9 mouse cellular contexts compared by ENCODE assay signal in the genomic region with DNA sequence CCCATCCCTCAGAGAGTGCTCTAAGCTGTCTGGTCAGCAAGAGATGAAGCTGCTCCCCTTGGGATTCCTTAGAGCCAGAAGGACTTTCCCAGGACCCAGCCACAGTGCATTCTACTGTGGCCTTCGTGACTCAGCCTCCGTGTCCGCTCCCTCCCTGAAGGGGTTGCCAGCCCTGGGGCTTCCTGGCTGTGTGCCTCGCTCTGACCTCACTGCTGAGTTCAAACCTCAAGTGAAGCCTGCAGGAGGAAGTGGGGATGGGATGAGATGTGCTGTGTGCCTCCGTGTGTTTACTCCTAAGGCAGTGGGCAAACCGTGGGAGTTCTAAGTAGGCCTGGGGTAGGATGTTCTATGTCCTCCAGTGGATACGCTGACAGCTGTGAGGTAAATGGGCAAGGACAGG. TPM values are rescaled to one million over a fixed set of nuclear protein-coding genes. Genes with fewer than 3 reads are reported as not detected.
DNase-seq lines count a peak whose midpoint lies in the region; ATAC-seq and TF ChIP-seq lines count a peak whose summit lies in the region.
"Had no signal": no experiment of that assay in that cellular context is flagged by ENCODE, and none has a peak within 500 bp of the region (broad histone marks: within the 10 kb centered on the region; RNA-seq: fewer than 3 reads in every experiment).

No protein-coding gene starts in this region.

- H3K9me3 ChIP-seq in forebrain, embryonic 16.5 days (ENCODE audit: control insufficient read depth, low read length) = no peaks in the 10 kb centered on the region

- no peak for TF ChIP-seq CTCF in cerebellum, adult 2 months (IDR thresholded peaks at IDR 0.05; ENCODE audit: borderline replicate concordance, insufficient read depth, low read depth, low read length)
- no peak for TF ChIP-seq CTCF in olfactory bulb, adult 2 months (IDR thresholded peaks at IDR 0.05; ENCODE audit: insufficient read depth, low read depth, low read length)

- no peaks in the 10 kb centered on the region for H3K27me3 ChIP-seq in cerebellum, adult 2 months (ENCODE audit: control insufficient read depth, insufficient read depth, low read length)
- no peaks in the 10 kb centered on the region for H3K27me3 ChIP-seq in forebrain, embryonic 16.5 days (replicated peaks; ENCODE audit: control insufficient read depth, insufficient read depth, low read length)

- ATAC-seq in hematopoietic stem cell, adult 5-6 weeks (replicated peaks in 1 of 2; ENCODE audit: insufficient read depth in 1 of 2, low FRiP score in 2 of 2, low TSS enrichment in 1 of 2, low read depth in 1 of 2, poor library complexity in 2 of 2, severe bottlenecking in 2 of 2) = peak; percentile 83 to 86
- no peak for ATAC-seq in activated CD4-positive, CD25-positive, alpha-beta regulatory T cell, adult 4 months
- ATAC-seq in forebrain, embryonic 16.5 days = no peak

- no peak overlapping the region for H3K4me2 ChIP-seq in forebrain, embryonic 16.5 days (ENCODE audit: low read length)

- no peak overlapping the region for H3K9ac ChIP-seq in forebrain, embryonic 16.5 days (replicated peaks; ENCODE audit: low read depth, low read length)

- peak; percentile 21 to 33 for DNase-seq in cerebellum, adult 2 months
- DNase-seq in cerebellum, adult 11 months = no peak
- peak; percentile 57 for DNase-seq in urinary bladder, postnatal 25 days (ENCODE audit: low spot score)
- no peak for DNase-seq in urinary bladder, postnatal 10 days (ENCODE audit: low spot score)

- H3K27ac ChIP-seq in cerebellum, adult 2 months (ENCODE audit: insufficient read depth, low read length) = no peak overlapping the region
- peak overlapping the region; percentile 26 for H3K27ac ChIP-seq in olfactory bulb, adult 2 months (ENCODE audit: insufficient read depth, low read depth, low read length)
- H3K27ac ChIP-seq in forebrain, embryonic 16.5 days (ENCODE audit: low read length) = no peak overlapping the region
- H3K27ac ChIP-seq: macrophage had no signal

- TF ChIP-seq POLR2A in cerebellum, adult 2 months (IDR thresholded peaks at IDR 0.05; ENCODE audit: borderline replicate concordance, insufficient read depth, low read length) = no peak
- TF ChIP-seq POLR2A in olfactory bulb, adult 2 months (IDR thresholded peaks at IDR 0.05; ENCODE audit: insufficient read depth, low read depth, low read length) = no peak

- H3K36me3 ChIP-seq in forebrain, embryonic 16.5 days (ENCODE audit: control insufficient read depth, insufficient read depth) = peaks cover 2% of the 10 kb centered on the region; the same call in 1 of the 2 replicates

- 38% methylated on average over 7 of the region's 7 CpGs for WGBS in cerebellum, adult 2 months
- WGBS in olfactory bulb, adult 2 months = 41% methylated on average over 7 of the region's 7 CpGs
- WGBS in forebrain, embryonic 16.5 days = 72% methylated on average over 7 of the region's 7 CpGs

- peaks cover 7% of the 10 kb centered on the region; the same call in 1 of the 2 replicates for H3K4me1 ChIP-seq in cerebellum, adult 2 months (ENCODE audit: control insufficient read depth, insufficient read depth, low read length)
- peaks cover 67% of the 10 kb centered on the region for H3K4me1 ChIP-seq in olfactory bulb, adult 2 months (ENCODE audit: control insufficient read depth, insufficient read depth, low read length)
- H3K4me1 ChIP-seq in forebrain, embryonic 16.5 days (replicated peaks; ENCODE audit: control insufficient read depth, insufficient read depth, low read length) = peaks cover 48% of the 10 kb centered on the region

- H3K4me3 ChIP-seq in cerebellum, adult 2 months (replicated peaks; ENCODE audit: insufficient read depth, low read depth, low read length) = no peak overlapping the region
- H3K4me3 ChIP-seq in olfactory bulb, adult 2 months (ENCODE audit: insufficient read depth, low read depth, low read length) = no peak overlapping the region
- no peak overlapping the region for H3K4me3 ChIP-seq in forebrain, embryonic 16.5 days (replicated peaks; ENCODE audit: low read length)

RNA-seq across cellular contexts. Expression of a gene that starts 16.7 kb away (rescaled TPM):
- polyA plus RNA-seq in cerebellum, adult 2 months (2012; rRNA removed) = 0.47 and 0.57 TPM in 2 replicates
- total RNA-seq in hematopoietic stem cell, adult 5-6 weeks (2017) = 36.4 and 45.3 TPM in 2 replicates
- polyA plus RNA-seq in olfactory bulb, adult 2 months (2012; ENCODE audit: insufficient read depth, insufficient read length, low replicate concordance, missing spikeins) = not detected in 2 replicates
- polyA plus RNA-seq in activated CD4-positive, CD25-positive, alpha-beta regulatory T cell, adult 4 months (2017; shearing (Covaris generic)) = 10 to 100 TPM; 13.0 to 14.8 TPM
- polyA plus RNA-seq in forebrain, embryonic 16.5 days (2015; fragmentation: Nextera tagmentation; extraction: Ambion mirVana) = 1.5 and 2.8 TPM in 2 replicates

RNA-seq across cellular contexts. Expression of a gene that starts 57.5 kb away (rescaled TPM):
- polyA plus RNA-seq in cerebellum, adult 2 months (2012; rRNA removed) = 14.7 and 16.3 TPM in 2 replicates
- 0.50 TPM in 1 of 2 replicates, not detected in the other for total RNA-seq in hematopoietic stem cell, adult 5-6 weeks (2017)
- not detected in 2 replicates for polyA plus RNA-seq in olfactory bulb, adult 2 months (2012; ENCODE audit: insufficient read depth, insufficient read length, low replicate concordance, missing spikeins)
- polyA plus RNA-seq in activated CD4-positive, CD25-positive, alpha-beta regulatory T cell, adult 4 months (2017; shearing (Covaris generic)) = 1 to 10 TPM; 2.3 to 4.5 TPM
- 12.9 and 13.0 TPM in 2 replicates for polyA plus RNA-seq in forebrain, embryonic 16.5 days (2015; fragmentation: Nextera tagmentation; extraction: Ambion mirVana)

Comparison
In these comparisons a context has a peak if more than half of its experiments do, and no peak if none do; other contexts are left out.
1. DNase-seq: peak in cerebellum, adult 2 months (2 of 2) and urinary bladder, postnatal 25 days (single experiment); none in cerebellum, adult 11 months (single experiment) and urinary bladder, postnatal 10 days (single experiment).
2. ATAC-seq: peak in hematopoietic stem cell, adult 5-6 weeks (2 of 2); none in activated CD4-positive, CD25-positive, alpha-beta regulatory T cell, adult 4 months (single experiment) and forebrain, embryonic 16.5 days (single experiment).